ENCODE assay signal across 11 mouse cellular contexts in the genomic region with DNA sequence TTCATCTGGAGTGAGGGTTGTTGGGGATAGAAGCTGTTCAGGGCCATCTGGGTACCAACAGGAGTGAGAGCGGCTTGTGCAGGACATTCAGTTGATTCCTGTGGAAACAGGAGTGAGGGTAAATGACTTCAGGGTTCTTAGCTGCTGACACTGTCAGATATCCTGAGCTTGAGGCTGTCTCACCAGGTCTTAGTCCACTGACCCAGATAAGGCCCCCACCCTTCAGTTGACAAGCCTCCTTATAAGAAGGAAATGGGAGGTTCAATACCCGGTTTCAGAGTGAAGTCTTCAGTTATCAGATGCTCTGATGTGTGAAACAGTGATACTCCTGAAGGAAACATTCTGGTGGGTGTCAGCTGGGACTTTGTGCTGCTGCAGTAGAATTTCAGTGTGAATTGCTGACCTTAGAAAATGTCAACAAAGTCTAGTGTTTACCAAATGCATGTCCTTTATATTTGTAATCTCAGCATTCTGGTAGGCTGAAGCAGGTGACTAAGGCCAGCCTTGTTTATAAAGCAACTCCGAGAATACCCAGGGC. TPM values are rescaled to one million over a fixed set of nuclear protein-coding genes. Genes with fewer than 3 reads are reported as not detected.
A peak's percentile ranks its signal among the peaks of the same experiment; 100 is the strongest.
DNase-seq lines count a peak whose midpoint lies in the region; ATAC-seq and TF ChIP-seq lines count a peak whose summit lies in the region.
"Had no signal": no experiment of that assay in that cellular context is flagged by ENCODE, and none has a peak within 500 bp of the region (broad histone marks: within the 10 kb centered on the region; RNA-seq: fewer than 3 reads in every experiment).

No protein-coding gene starts in this region.

- peaks cover 13% of the 10 kb centered on the region for H3K4me1 ChIP-seq in hindbrain, embryonic 10.5 days (replicated peaks)
- H3K4me1 ChIP-seq in hindbrain, embryonic 14.5 days (replicated peaks; ENCODE audit: control insufficient read depth, insufficient read depth, low read length), result peaks cover 8% of the 10 kb centered on the region; the same call in 1 of the 2 replicates
- peaks cover 41% of the 10 kb centered on the region for H3K4me1 ChIP-seq in liver, embryonic 13.5 days (replicated peaks)

- H3K27ac ChIP-seq in hindbrain, embryonic 10.5 days, result no peak overlapping the region
- no peak overlapping the region for H3K27ac ChIP-seq in hindbrain, embryonic 14.5 days
- peak overlapping the region; percentile 95 for H3K27ac ChIP-seq in liver, embryonic 13.5 days

- peaks cover 56% of the 10 kb centered on the region for H3K36me3 ChIP-seq in hindbrain, embryonic 10.5 days
- peaks cover 51% of the 10 kb centered on the region for H3K36me3 ChIP-seq in hindbrain, embryonic 14.5 days (replicated peaks; ENCODE audit: control insufficient read depth, insufficient read depth)
- H3K36me3 ChIP-seq in C2C12 (ENCODE audit: control insufficient read depth, insufficient read depth), result peaks cover 45% of the 10 kb centered on the region
- peaks cover 53% of the 10 kb centered on the region for H3K36me3 ChIP-seq in liver, embryonic 13.5 days

- no peak for TF ChIP-seq CTCF in C2C12 (IDR thresholded peaks at IDR 0.05; ENCODE audit: control insufficient read depth, insufficient read depth, insufficient read length)

- no peak for ATAC-seq in hindbrain, embryonic 14.5 days (ENCODE audit: low FRiP score)
- 0 out of 2 replicates have a peak, but pooled peaks have one; percentile 4 for ATAC-seq in liver, embryonic 13.5 days (ENCODE audit: low read depth)

- WGBS in hindbrain, embryonic 10.5 days, result 91% methylated on average over 3 of the region's 3 CpGs
- WGBS in hindbrain, embryonic 14.5 days, result 92% methylated on average over 3 of the region's 3 CpGs
- 50% methylated on average over 3 of the region's 3 CpGs for WGBS in liver, embryonic 13.5 days (ENCODE audit: insufficient replicate concordance)

- no peak overlapping the region for H3K9ac ChIP-seq in hindbrain, embryonic 14.5 days
- peak overlapping the region; percentile 96 for H3K9ac ChIP-seq in liver, embryonic 13.5 days

- no peak for DNase-seq in hindbrain, embryonic 10.5 days (ENCODE audit: low spot score)
- DNase-seq in hindbrain, embryonic 14.5 days (ENCODE audit: low spot score), result no peak
- DNase-seq in MN1 (ENCODE audit: low spot score), result peak; percentile 32
- DNase-seq in liver, embryonic 13.5 days, result no peak
- no peak for DNase-seq in urinary bladder, adult 2 months (ENCODE audit: low spot score)
- no peak for DNase-seq in c-Kit-positive CD71-positive TER-119-positive erythroid progenitor cells, embryonic 14.5 days (ENCODE audit: low spot score)
- DNase-seq in embryo, embryonic 10 days (ENCODE audit: low spot score), result no peak
- DNase-seq: adrenal gland, postnatal 25 days; right cerebral cortex, adult 18-20 months had no signal

- peak overlapping the region; percentile 96 for H3K4me3 ChIP-seq in hindbrain, embryonic 10.5 days
- H3K4me3 ChIP-seq in hindbrain, embryonic 14.5 days (replicated peaks; ENCODE audit: low read length), result no peak overlapping the region
- H3K4me3 ChIP-seq in C2C12 (ENCODE audit: insufficient read depth, poor library complexity, severe bottlenecking), result peak overlapping the region; percentile 60
- peak overlapping the region; percentile 92 for H3K4me3 ChIP-seq in liver, embryonic 13.5 days (replicated peaks)

- H3K79me3 ChIP-seq in C2C12 (ENCODE audit: low read depth), result peaks cover 19% of the 10 kb centered on the region

- no peaks in the 10 kb centered on the region for H3K9me3 ChIP-seq in hindbrain, embryonic 10.5 days
- no peaks in the 10 kb centered on the region for H3K9me3 ChIP-seq in hindbrain, embryonic 14.5 days (ENCODE audit: control insufficient read depth, low read length)
- H3K9me3 ChIP-seq in liver, embryonic 13.5 days (replicated peaks), result no peaks in the 10 kb centered on the region

- H3ac ChIP-seq in C2C12 (ENCODE audit: control insufficient read depth, insufficient read length, low read depth), result peak overlapping the region; percentile 100

- H3K27me3 ChIP-seq in hindbrain, embryonic 10.5 days (ENCODE audit: insufficient read depth, poor library complexity, severe bottlenecking), result peaks cover 11% of the 10 kb centered on the region
- 0 out of 2 replicates have a peak, but pooled peaks cover 2% of the 10 kb centered on the region for H3K27me3 ChIP-seq in hindbrain, embryonic 14.5 days (ENCODE audit: control insufficient read depth, insufficient read depth, low read length)
- H3K27me3 ChIP-seq in C2C12 (ENCODE audit: control insufficient read depth, insufficient read depth, insufficient read length), result no peaks in the 10 kb centered on the region
- no peaks in the 10 kb centered on the region for H3K27me3 ChIP-seq in liver, embryonic 13.5 days

- H3K79me2 ChIP-seq in C2C12 (ENCODE audit: control insufficient read depth, insufficient read depth), result peaks cover 27% of the 10 kb centered on the region

- H3K4me2 ChIP-seq in hindbrain, embryonic 14.5 days (replicated peaks), result no peak overlapping the region
- H3K4me2 ChIP-seq in liver, embryonic 13.5 days, result peak overlapping the region; percentile 82

TF ChIP-seq in C2C12, 6 proteins besides CTCF, POLR2A, EP300 and RAD21:
- TF ChIP-seq MYOG (IDR thresholded peaks at IDR 0.05; ENCODE audit: control insufficient read depth, extremely low read depth, insufficient read length) (no peak), MYOD1 (IDR thresholded peaks at IDR 0.05; ENCODE audit: control insufficient read depth, insufficient read length, low read depth) (no peak), FOSL1 (IDR thresholded peaks at IDR 0.05; ENCODE audit: insufficient read depth, low read length, poor library complexity, severe bottlenecking) (no peak), USF1 (IDR thresholded peaks at IDR 0.05; ENCODE audit: low read depth) (no peak), MAX (IDR thresholded peaks at IDR 0.05) (no peak), CEBPB (IDR thresholded peaks at IDR 0.05; ENCODE audit: low read depth) (no peak)

RNA-seq across cellular contexts. Expression of a gene that starts 2.0 kb away (rescaled TPM):
- polyA plus RNA-seq in hindbrain, embryonic 10.5 days (2016; fragmentation: Nextera tagmentation; extraction: Ambion mirVana), result 378 and 382 TPM in 2 replicates
- polyA plus RNA-seq in hindbrain, embryonic 14.5 days (2014; fragmentation: Nextera tagmentation; extraction: Ambion mirVana), result 175 and 192 TPM in 2 replicates
- 3,556 TPM for polyA plus RNA-seq in C2C12 (2012; fragmentation: generic; extraction: Trizol)
- 242 and 279 TPM in 2 replicates for polyA plus RNA-seq in liver, embryonic 13.5 days (2015; fragmentation: Nextera tagmentation; extraction: Ambion mirVana)
- polyA plus RNA-seq in urinary bladder, adult 2 months (2012; rRNA removed), result 448 and 645 TPM in 2 replicates

RNA-seq across cellular contexts. Expression of a gene that starts 5.2 kb away (rescaled TPM):
- 2.6 and 4.3 TPM in 2 replicates for polyA plus RNA-seq in hindbrain, embryonic 10.5 days (2016; fragmentation: Nextera tagmentation; extraction: Ambion mirVana)
- polyA plus RNA-seq in hindbrain, embryonic 14.5 days (2014; fragmentation: Nextera tagmentation; extraction: Ambion mirVana), result 3.2 and 4.1 TPM in 2 replicates
- 22.9 TPM for polyA plus RNA-seq in C2C12 (2012; fragmentation: generic; extraction: Trizol)
- polyA plus RNA-seq in liver, embryonic 13.5 days (2015; fragmentation: Nextera tagmentation; extraction: Ambion mirVana), result 13.7 and 14.6 TPM in 2 replicates
- polyA plus RNA-seq in urinary bladder, adult 2 months (2012; rRNA removed), result 13.6 and 14.6 TPM in 2 replicates

RNA-seq across cellular contexts. Expression of a gene that starts 12.0 kb away (rescaled TPM):
- 0.30 TPM in 1 of 2 replicates, not detected in the other for polyA plus RNA-seq in hindbrain, embryonic 10.5 days (2016; fragmentation: Nextera tagmentation; extraction: Ambion mirVana)
- not detected in 2 replicates for polyA plus RNA-seq in hindbrain, embryonic 14.5 days (2014; fragmentation: Nextera tagmentation; extraction: Ambion mirVana)
- 0.84 TPM for polyA plus RNA-seq in C2C12 (2012; fragmentation: generic; extraction: Trizol)
- 0.44 TPM in 1 of 2 replicates, not detected in the other for polyA plus RNA-seq in liver, embryonic 13.5 days (2015; fragmentation: Nextera tagmentation; extraction: Ambion mirVana)
- polyA plus RNA-seq in urinary bladder, adult 2 months (2012; rRNA removed), result not detected in 2 replicates
- polyA plus RNA-seq: midbrain, embryonic 11.5 days had no signal

RNA-seq across cellular contexts. Expression of a gene that starts 12.0 kb away (rescaled TPM):
- 0.44 and 0.96 TPM in 2 replicates for polyA plus RNA-seq in hindbrain, embryonic 10.5 days (2016; fragmentation: Nextera tagmentation; extraction: Ambion mirVana)
- 0.35 and 0.41 TPM in 2 replicates for polyA plus RNA-seq in hindbrain, embryonic 14.5 days (2014; fragmentation: Nextera tagmentation; extraction: Ambion mirVana)
- polyA plus RNA-seq in C2C12 (2012; fragmentation: generic; extraction: Trizol), result 1.3 TPM
- polyA plus RNA-seq in liver, embryonic 13.5 days (2015; fragmentation: Nextera tagmentation; extraction: Ambion mirVana), result 0.05 TPM in 1 of 2 replicates, not detected in the other
- 0.61 and 0.62 TPM in 2 replicates for polyA plus RNA-seq in urinary bladder, adult 2 months (2012; rRNA removed)

RNA-seq across cellular contexts. Expression of a gene that starts 17.7 kb away (rescaled TPM):
- 414 and 452 TPM in 2 replicates for polyA plus RNA-seq in hindbrain, embryonic 10.5 days (2016; fragmentation: Nextera tagmentation; extraction: Ambion mirVana)
- 285 and 293 TPM in 2 replicates for polyA plus RNA-seq in hindbrain, embryonic 14.5 days (2014; fragmentation: Nextera tagmentation; extraction: Ambion mirVana)
- polyA plus RNA-seq in C2C12 (2012; fragmentation: generic; extraction: Trizol), result 599 TPM
- polyA plus RNA-seq in liver, embryonic 13.5 days (2015; fragmentation: Nextera tagmentation; extraction: Ambion mirVana), result 282 and 292 TPM in 2 replicates
- 115 and 129 TPM in 2 replicates for polyA plus RNA-seq in urinary bladder, adult 2 months (2012; rRNA removed)
